7 mouse cellular contexts compared by ENCODE assay signal in genomic region chr11:21033823-21034401, GRCm38 (mm10). TPM values are rescaled to one million over a fixed set of nuclear protein-coding genes. Genes with fewer than 3 reads are reported as not detected.
A peak's percentile ranks its signal among the peaks of the same experiment; 100 is the strongest.
DNase-seq lines count a peak whose midpoint lies in the region; ATAC-seq and TF ChIP-seq lines count a peak whose summit lies in the region.

No protein-coding gene starts in this region.

- WGBS in kidney, embryonic 16.5 days: 15% methylated on average over 11 of the region's 11 CpGs
- 34% methylated on average over 11 of the region's 11 CpGs for WGBS in stomach, embryonic 15.5 days
- WGBS in midbrain, embryonic 13.5 days: 71% methylated on average over 11 of the region's 11 CpGs

- TF ChIP-seq POLR2A in CH12.LX (IDR thresholded peaks at IDR 0.05; ENCODE audit: low read depth, low read length): peak; percentile 67

- H3K79me2 ChIP-seq in CH12.LX (replicated peaks; ENCODE audit: control insufficient read depth, extremely low read depth, insufficient read depth, poor library complexity, severe bottlenecking): no peaks in the 10 kb centered on the region

- in situ Hi-C loops in CH12.LX (cut with MboI; ENCODE audit: low pct_ligation_motif_present, low pct_unique_long_range_greater_than_20kb, low sequenced_read_pairs): no loop called here

- H3K27ac ChIP-seq in CH12.LX (ENCODE audit: insufficient read depth, low read depth): peak overlapping the region; percentile 17
- H3K27ac ChIP-seq in kidney, embryonic 16.5 days (ENCODE audit: low read length): peak overlapping the region; percentile 17
- no peak overlapping the region for H3K27ac ChIP-seq in stomach, embryonic 15.5 days
- no peak overlapping the region; the same call in 1 of the 2 replicates for H3K27ac ChIP-seq in midbrain, embryonic 13.5 days

- peaks cover 16% of the 10 kb centered on the region for H3K9me3 ChIP-seq in CH12.LX (replicated peaks; ENCODE audit: low read length)
- H3K9me3 ChIP-seq in kidney, embryonic 16.5 days (ENCODE audit: low read length): peaks cover 5% of the 10 kb centered on the region; the same call in 1 of the 2 replicates
- H3K9me3 ChIP-seq in stomach, embryonic 15.5 days: no peaks in the 10 kb centered on the region
- H3K9me3 ChIP-seq in midbrain, embryonic 13.5 days: no peaks in the 10 kb centered on the region

- H3K4me3 ChIP-seq in CH12.LX (replicated peaks in 1 of 3; ENCODE audit: low read depth in 2 of 3, low read length in 2 of 3, poor library complexity in 1 of 3): peak overlapping the region; percentile 1 to 50 (median 32)
- H3K4me3 ChIP-seq in kidney, embryonic 16.5 days (ENCODE audit: low read length): no peak overlapping the region
- H3K4me3 ChIP-seq in stomach, embryonic 15.5 days (replicated peaks): no peak overlapping the region
- no peak overlapping the region for H3K4me3 ChIP-seq in midbrain, embryonic 13.5 days (replicated peaks)

- TF ChIP-seq RAD21 in CH12.LX (IDR thresholded peaks at IDR 0.05; ENCODE audit: low read depth, low read length): no peak

- peak; percentile 66 for TF ChIP-seq EP300 in CH12.LX (IDR thresholded peaks at IDR 0.05; ENCODE audit: low read length)

- peaks cover 9 to 32% of the 10 kb centered on the region in 2 experiments; a peak in 3 of 4 replicates for H3K4me1 ChIP-seq in CH12.LX (ENCODE audit: control insufficient read depth in 1 of 2, insufficient read depth in 2 of 2)
- H3K4me1 ChIP-seq in kidney, embryonic 16.5 days (ENCODE audit: insufficient read depth, low read length): peaks cover 17% of the 10 kb centered on the region
- peaks cover 9% of the 10 kb centered on the region; the same call in 1 of the 2 replicates for H3K4me1 ChIP-seq in stomach, embryonic 15.5 days
- H3K4me1 ChIP-seq in midbrain, embryonic 13.5 days (replicated peaks): peaks cover 8% of the 10 kb centered on the region; the same call in 1 of the 2 replicates

- H3K36me3 ChIP-seq in CH12.LX (replicated peaks in 1 of 2; ENCODE audit: control insufficient read depth in 1 of 2, insufficient read depth in 1 of 2, low read length in 1 of 2): peaks cover 0 to 2% of the 10 kb centered on the region in 2 experiments
- no peaks in the 10 kb centered on the region for H3K36me3 ChIP-seq in kidney, embryonic 16.5 days (ENCODE audit: insufficient read depth, low read length)
- H3K36me3 ChIP-seq in stomach, embryonic 15.5 days: no peaks in the 10 kb centered on the region
- H3K36me3 ChIP-seq in midbrain, embryonic 13.5 days: no peaks in the 10 kb centered on the region

- peak; percentile 96 for ATAC-seq in granulocyte monocyte progenitor cell, adult 5-6 weeks (replicated peaks; ENCODE audit: poor library complexity, severe bottlenecking)
- peak; percentile 72 for ATAC-seq in kidney, embryonic 16.5 days (ENCODE audit: low FRiP score, low TSS enrichment)
- ATAC-seq in stomach, embryonic 15.5 days (ENCODE audit: insufficient read depth, low FRiP score, low read depth): 0 out of 2 replicates have a peak, but pooled peaks have one; percentile 47
- ATAC-seq in midbrain, embryonic 13.5 days: no peak

- H3K9ac ChIP-seq in CH12.LX (ENCODE audit: insufficient read depth, low read depth): peak overlapping the region; percentile 19
- H3K9ac ChIP-seq in kidney, embryonic 16.5 days (replicated peaks; ENCODE audit: low read length): 0 out of 2 replicates have a peak overlapping the region, but pooled peaks have one; percentile 17
- no peak overlapping the region for H3K9ac ChIP-seq in stomach, embryonic 15.5 days
- H3K9ac ChIP-seq in midbrain, embryonic 13.5 days (replicated peaks): no peak overlapping the region

- no peak for TF ChIP-seq CTCF in CH12.LX (conservative IDR thresholded peaks at IDR 0.05 in 1 of 2, IDR thresholded peaks at IDR 0.05 in 1 of 2; ENCODE audit: low read depth in 2 of 2, low read length in 2 of 2)

- peak; percentile 82 for DNase-seq in A20 (ENCODE audit: low read depth, low spot score)
- peak; percentile 88 for DNase-seq in CH12.LX (ENCODE audit: extremely low read depth)
- peak; percentile 64 for DNase-seq in lung, postnatal 25 days (ENCODE audit: low spot score)

- dilution Hi-C loops in CH12.LX (cut with MboI; ENCODE audit: extremely low pct_ligation_motif_present, extremely low pct_unique_long_range_greater_than_20kb, low sequenced_read_pairs): no loop called here

- H3K4me2 ChIP-seq in CH12.LX (ENCODE audit: insufficient read depth, low read depth, poor library complexity, severe bottlenecking): peak overlapping the region; percentile 69
- H3K4me2 ChIP-seq in kidney, embryonic 16.5 days (replicated peaks; ENCODE audit: low read depth, low read length): peak overlapping the region; percentile 31
- H3K4me2 ChIP-seq in stomach, embryonic 15.5 days: peak overlapping the region; percentile 29; the same call in 1 of the 2 replicates
- H3K4me2 ChIP-seq in midbrain, embryonic 13.5 days (replicated peaks): no peak overlapping the region

- H3K27me3 ChIP-seq in CH12.LX (replicated peaks): no peaks in the 10 kb centered on the region
- H3K27me3 ChIP-seq in kidney, embryonic 16.5 days (ENCODE audit: insufficient read depth, low read length): no peaks in the 10 kb centered on the region
- no peaks in the 10 kb centered on the region for H3K27me3 ChIP-seq in stomach, embryonic 15.5 days (replicated peaks)
- H3K27me3 ChIP-seq in midbrain, embryonic 13.5 days: no peaks in the 10 kb centered on the region; the same call in 1 of the 2 replicates

TF ChIP-seq in CH12.LX, 34 proteins besides CTCF, POLR2A, EP300 and RAD21:
- TF ChIP-seq NELFE (IDR thresholded peaks at IDR 0.05; ENCODE audit: low read depth, low read length) (peak; percentile 56), IRF4 (IDR thresholded peaks at IDR 0.05; ENCODE audit: low read depth, low read length) (0 out of 2 replicates have a peak, but pooled peaks have one; percentile 24), MYC (IDR thresholded peaks at IDR 0.05; ENCODE audit: low read depth, low read length) (peak; percentile 74; the same call in 1 of the 2 replicates), ZMIZ1 (IDR thresholded peaks at IDR 0.05; ENCODE audit: low read depth, low read length) (peak; percentile 65), TBP (conservative IDR thresholded peaks at IDR 0.05; ENCODE audit: low read depth, low read length) (no peak; the same call in none of the 2 replicates), MAX (IDR thresholded peaks at IDR 0.05; ENCODE audit: low read length) (peak; percentile 68; the same call in 1 of the 2 replicates), CHD1 (IDR thresholded peaks at IDR 0.05; ENCODE audit: low read depth, low read length) (peak; percentile 55; the same call in 1 of the 2 replicates), ZC3H11A (IDR thresholded peaks at IDR 0.05; ENCODE audit: low read depth, low read length) (no peak), CHD2 (IDR thresholded peaks at IDR 0.05; ENCODE audit: low read length) (no peak; the same call in 1 of the 2 replicates), ETS1 (conservative IDR thresholded peaks at IDR 0.05; ENCODE audit: low read depth, low read length) (peak; percentile 78), E2F4 (IDR thresholded peaks at IDR 0.05; ENCODE audit: insufficient replicate concordance, low read depth, low read length) (peak; percentile 67; the same call in 1 of the 2 replicates), MAFK (IDR thresholded peaks at IDR 0.05; ENCODE audit: insufficient replicate concordance, low read length) (0 out of 2 replicates have a peak, but pooled peaks have one; percentile 45), MEF2A (IDR thresholded peaks at IDR 0.05; ENCODE audit: borderline replicate concordance, low read depth, low read length) (0 out of 2 replicates have a peak, but pooled peaks have one; percentile 72), NRF1 (IDR thresholded peaks at IDR 0.05; ENCODE audit: low read depth, low read length) (no peak), UBTF (IDR thresholded peaks at IDR 0.05; ENCODE audit: low read depth, low read length) (no peak), HCFC1 (IDR thresholded peaks at IDR 0.05; ENCODE audit: low read depth, low read length) (peak; percentile 66), BHLHE40 (IDR thresholded peaks at IDR 0.05; ENCODE audit: low read depth, low read length) (peak; percentile 43; the same call in 1 of the 2 replicates), TCF12 (IDR thresholded peaks at IDR 0.05; ENCODE audit: low read depth, low read length) (peak; percentile 42; the same call in 1 of the 2 replicates), ELF1 (IDR thresholded peaks at IDR 0.05; ENCODE audit: low read depth, low read length) (peak; percentile 88), SIN3A (IDR thresholded peaks at IDR 0.05; ENCODE audit: low read length) (no peak; the same call in 1 of the 2 replicates), ZNF384 (IDR thresholded peaks at IDR 0.05; ENCODE audit: low read depth, low read length) (peak; percentile 26; the same call in 1 of the 2 replicates), USF2 (conservative IDR thresholded peaks at IDR 0.05; ENCODE audit: low read depth, low read length) (no peak), JUND (conservative IDR thresholded peaks at IDR 0.05; ENCODE audit: low read depth, low read length) (no peak), SMC3 (IDR thresholded peaks at IDR 0.05; ENCODE audit: low read depth, low read length) (no peak), POLR2AphosphoS2 (IDR thresholded peaks at IDR 0.05; ENCODE audit: low read depth, low read length) (no peak), GABPA (IDR thresholded peaks at IDR 0.05; ENCODE audit: insufficient replicate concordance, low read depth, low read length) (no peak), KAT2A (IDR thresholded peaks at IDR 0.05; ENCODE audit: insufficient replicate concordance, low read length) (peak; percentile 65; the same call in 1 of the 2 replicates)

RNA-seq across cellular contexts. Expression of gene Peli1, which starts 57.2 kb away (rescaled TPM):
- 6.7 and 7.8 TPM in 2 replicates for total RNA-seq in CH12.LX (2012; rRNA removed)
- 14.1 and 14.8 TPM in 2 replicates for total RNA-seq in CH12.LX (2014; rRNA removed)
- 21.2 and 25.9 TPM in 2 replicates for polyA plus RNA-seq in CH12.LX (2012; ENCODE audit: insufficient read length, low read depth)
- total RNA-seq in granulocyte monocyte progenitor cell, adult 5-6 weeks (2014; fragmentation: Nextera tagmentation): 15.9 and 16.8 TPM in 2 replicates
- 11.3 and 16.8 TPM in 2 replicates for total RNA-seq in granulocyte monocyte progenitor cell, adult 5-6 weeks (2017)
- 41.4 and 43.5 TPM in 2 replicates for polyA plus RNA-seq in kidney, embryonic 16.5 days (2015; fragmentation: Nextera tagmentation; extraction: Ambion mirVana)
- 33.8 and 35.1 TPM in 2 replicates for polyA plus RNA-seq in stomach, embryonic 15.5 days (2015; fragmentation: Nextera tagmentation; extraction: Ambion mirVana)
- 92.6 and 102 TPM in 2 replicates for polyA plus RNA-seq in midbrain, embryonic 13.5 days (2015; fragmentation: Nextera tagmentation; extraction: Ambion mirVana)

Comparison
In these comparisons a context has a peak if more than half of its experiments do, and no peak if none do; other contexts are left out.
1. H3K27ac ChIP-seq: peak in CH12.LX (single experiment) and kidney, embryonic 16.5 days (single experiment); none in stomach, embryonic 15.5 days (single experiment) and midbrain, embryonic 13.5 days (single experiment).
2. H3K4me3 ChIP-seq: peak in CH12.LX (3 of 3); none in kidney, embryonic 16.5 days (single experiment), stomach, embryonic 15.5 days (single experiment) and midbrain, embryonic 13.5 days (single experiment).
3. H3K9ac ChIP-seq: peak in CH12.LX (single experiment) and kidney, embryonic 16.5 days (single experiment); none in stomach, embryonic 15.5 days (single experiment) and midbrain, embryonic 13.5 days (single experiment).
4. Peak in every context shown above with its lines, with median percentiles within 50 percentile points of each other: DNase-seq.